Mouse (Mus musculus): ENCODE measurements around the gene Usp33.

Usp33 gene

GRCm38 (mm10) chr3:152400441-152400840, 54.2 kb downstream of the Usp33 start:
- DNase-seq (ENCODE audit: low read depth, low spot score), result no peak

- DNase-seq (ENCODE audit: low read depth, low spot score), result no peak
These were observed 54.6 kb downstream of the Usp33 start for GRCm38 (mm10) chr3:152400875-152401274.

- DNase-seq (ENCODE audit: low read depth, low spot score), result no peak
These were observed 55.8 kb downstream of the Usp33 start for GRCm38 (mm10) chr3:152401964-152402670.

- no peak for DNase-seq (ENCODE audit: low read depth, low spot score)
These were observed 56.4 kb downstream of the Usp33 start for GRCm38 (mm10) chr3:152402671-152403066.

- DNase-seq (ENCODE audit: low read depth, low spot score), result no peak
These were observed 57.5 kb downstream of the Usp33 start for GRCm38 (mm10) chr3:152403827-152404226.

GRCm38 (mm10) chr3:152405420-152405819, 59.1 kb downstream of the Usp33 start:
- no peak for DNase-seq (ENCODE audit: low read depth, low spot score)

- no peak for DNase-seq (ENCODE audit: low read depth, low spot score)
These were observed 59.8 kb downstream of the Usp33 start for GRCm38 (mm10) chr3:152405978-152406640.

- no peak for DNase-seq (ENCODE audit: low read depth, low spot score)
These were observed 64.8 kb downstream of the Usp33 start for GRCm38 (mm10) chr3:152410980-152411551.

GRCm38 (mm10) chr3:152412362-152412761, 66.1 kb downstream of the Usp33 start:
- no peak for DNase-seq (ENCODE audit: low read depth, low spot score)

GRCm38 (mm10) chr3:152428925-152429324, 82.6 kb downstream of the Usp33 start:
- no peak for DNase-seq (ENCODE audit: low read depth, low spot score)

- no peak for DNase-seq (ENCODE audit: low read depth, low spot score)
These were observed 86.4 kb downstream of the Usp33 start for GRCm38 (mm10) chr3:152432677-152433076.

GRCm38 (mm10) chr3:152435590-152435989, 89.3 kb downstream of the Usp33 start:
- no peak for DNase-seq (ENCODE audit: low read depth, low spot score)

GRCm38 (mm10) chr3:152438068-152438467, 91.8 kb downstream of the Usp33 start:
- DNase-seq (ENCODE audit: low read depth, low spot score), result no peak

- no peak for DNase-seq (ENCODE audit: low read depth, low spot score)
These were observed 96.5 kb downstream of the Usp33 start for GRCm38 (mm10) chr3:152442795-152443194.
